Mouse (Mus musculus) CH12.LX (cell line): ENCODE results near the gene Gm16223. TPM values are rescaled to one million over a fixed set of nuclear protein-coding genes. Genes with fewer than 3 reads are reported as not detected.

Experiments used
- DNase-seq: peaks from one replicate; pipeline ENCODE4 v3.0.0-alpha.2; 2013; ENCODE audit errors: extremely low read depth
- H3K27ac ChIP-seq: 2 replicates; pipeline ENCODE4 v1.5.1; 2012; ENCODE audit warnings: low read depth, mild to moderate bottlenecking, control low read depth, moderate library complexity; ENCODE audit not compliant: insufficient read depth
- H3K27me3 ChIP-seq: replicated peaks from 2 replicates; pipeline ENCODE3; 2012; ENCODE audit warnings: inconsistent platforms
- H3K36me3 ChIP-seq, 2 experiments: replicated peaks in 1 of 2; 2 replicates each; pipeline versions ENCODE3 to v1.6.1; 2012; ENCODE audit warnings: inconsistent platforms in 1 of 2, low read length in 1 of 2, mild to moderate bottlenecking in 1 of 2, mixed read lengths in 1 of 2, moderate library complexity in 1 of 2; ENCODE audit not compliant: control insufficient read depth in 1 of 2, insufficient read depth in 1 of 2
- H3K4me1 ChIP-seq, 2 experiments: 2 replicates each; pipeline ENCODE4 v1.6.1; 2012; ENCODE audit warnings: inconsistent platforms in 1 of 2, moderate library complexity in 1 of 2; ENCODE audit not compliant: insufficient read depth in 2 of 2, control insufficient read depth in 1 of 2
- H3K4me2 ChIP-seq: 2 replicates; pipeline ENCODE4 v1.6.1; 2012; ENCODE audit warnings: low read depth, mild to moderate bottlenecking, control low read depth; ENCODE audit not compliant: poor library complexity, insufficient read depth, severe bottlenecking
- H3K4me3 ChIP-seq, 3 experiments: fragments of 150-350 bp in 1 of 3; sonication (generic) in 1 of 3; replicated peaks in 1 of 3; 2 replicates each; pipeline versions ENCODE3 to v1.5.1; 2011 to 2012; ENCODE audit warnings: low read depth in 2 of 3, low read length in 2 of 3, mild to moderate bottlenecking in 2 of 3, moderate library complexity in 2 of 3, control low read depth in 1 of 3, improper control_type of control experiment in 1 of 3, inconsistent platforms in 1 of 3, mixed read lengths in 1 of 3; ENCODE audit not compliant: poor library complexity in 1 of 3
- H3K79me2 ChIP-seq: replicated peaks from 2 replicates; pipeline ENCODE4 v1.6.1; 2012; ENCODE audit warnings: mild to moderate bottlenecking, moderate library complexity; ENCODE audit not compliant: control insufficient read depth, poor library complexity, insufficient read depth, severe bottlenecking; ENCODE audit errors: extremely low read depth
- H3K9ac ChIP-seq: 2 replicates; pipeline ENCODE4 v1.6.1; 2012; ENCODE audit warnings: low read depth, mild to moderate bottlenecking, control low read depth, moderate library complexity; ENCODE audit not compliant: insufficient read depth
- H3K9me3 ChIP-seq: replicated peaks from 2 replicates; pipeline ENCODE3; 2012; ENCODE audit warnings: low read length, inconsistent platforms, mixed read lengths
- BHLHE40 ChIP-seq: IDR thresholded peaks from 2 replicates; pipeline ENCODE4 v1.6.1; 2011; ENCODE audit warnings: mild to moderate bottlenecking, low read depth, low read length, improper control_type of control experiment
- CHD2 ChIP-seq: IDR thresholded peaks from 2 replicates; pipeline ENCODE4 v1.6.1; 2011; ENCODE audit warnings: low read length, improper control_type of control experiment
- CTCF ChIP-seq, 2 experiments: IDR thresholded peaks in 1 of 2; conservative IDR thresholded peaks in 1 of 2; 2 replicates each; pipeline ENCODE4 v1.5.1; 2011 to 2012; ENCODE audit warnings: low read depth in 2 of 2, low read length in 2 of 2, improper control_type of control experiment in 1 of 2, inconsistent platforms in 1 of 2, mild to moderate bottlenecking in 1 of 2, moderate library complexity in 1 of 2
- E2F4 ChIP-seq: IDR thresholded peaks from 2 replicates; pipeline ENCODE4 v1.6.1; 2011; ENCODE audit warnings: low read depth, low read length, improper control_type of control experiment; ENCODE audit not compliant: insufficient replicate concordance
- ELF1 ChIP-seq: IDR thresholded peaks from 2 replicates; pipeline ENCODE4 v1.6.1; 2014; ENCODE audit warnings: low read depth, mild to moderate bottlenecking, inconsistent platforms, low read length, improper control_type of control experiment
- EP300 ChIP-seq: IDR thresholded peaks from 2 replicates; pipeline ENCODE4 v1.6.1; 2011; ENCODE audit warnings: low read length, improper control_type of control experiment
- ETS1 ChIP-seq: conservative IDR thresholded peaks from 2 replicates; pipeline ENCODE4 v1.6.1; 2012; ENCODE audit warnings: low read depth, mild to moderate bottlenecking, inconsistent platforms, low read length, improper control_type of control experiment, moderate library complexity
- IRF4 ChIP-seq: IDR thresholded peaks from 2 replicates; pipeline ENCODE4 v1.6.1; 2014; ENCODE audit warnings: low read depth, mild to moderate bottlenecking, inconsistent platforms, low read length, improper control_type of control experiment
- JUND ChIP-seq: conservative IDR thresholded peaks from 2 replicates; pipeline ENCODE4 v1.6.1; 2011; ENCODE audit warnings: low read depth, low read length, improper control_type of control experiment
- MAFK ChIP-seq: IDR thresholded peaks from 2 replicates; pipeline ENCODE4 v1.6.1; 2011; ENCODE audit warnings: low read length, improper control_type of control experiment; ENCODE audit not compliant: insufficient replicate concordance
- MYC ChIP-seq: IDR thresholded peaks from 2 replicates; pipeline ENCODE4 v1.6.1; 2011; ENCODE audit warnings: low read depth, mild to moderate bottlenecking, improper control_type of control experiment, low read length
- RAD21 ChIP-seq: IDR thresholded peaks from 2 replicates; pipeline ENCODE4 v1.6.1; 2011; ENCODE audit warnings: low read depth, mild to moderate bottlenecking, low read length, improper control_type of control experiment, moderate library complexity
- RCOR1 ChIP-seq: conservative IDR thresholded peaks from 2 replicates; pipeline ENCODE4 v1.6.1; 2012; ENCODE audit warnings: low read depth, mild to moderate bottlenecking, inconsistent platforms, low read length, improper control_type of control experiment
- SIN3A ChIP-seq: IDR thresholded peaks from 2 replicates; pipeline ENCODE4 v1.6.1; 2012; ENCODE audit warnings: low read length, improper control_type of control experiment, inconsistent platforms
- USF1 ChIP-seq: IDR thresholded peaks from 2 replicates; pipeline ENCODE4 v1.6.1; 2014; ENCODE audit warnings: low read depth, mild to moderate bottlenecking, inconsistent platforms, low read length, improper control_type of control experiment
- USF2 ChIP-seq: conservative IDR thresholded peaks from 2 replicates; pipeline ENCODE4 v1.6.1; 2011; ENCODE audit warnings: low read depth, low read length, improper control_type of control experiment
- ZC3H11A ChIP-seq: IDR thresholded peaks from 2 replicates; pipeline ENCODE4 v1.6.1; 2012; ENCODE audit warnings: low read depth, mild to moderate bottlenecking, inconsistent platforms, low read length, improper control_type of control experiment
- ZKSCAN1 ChIP-seq: IDR thresholded peaks from 2 replicates; pipeline ENCODE4 v1.6.1; 2012; ENCODE audit warnings: low read depth, inconsistent platforms, low read length, improper control_type of control experiment, borderline replicate concordance
- ZNF384 ChIP-seq: IDR thresholded peaks from 2 replicates; pipeline ENCODE4 v1.6.1; 2012; ENCODE audit warnings: low read depth, low read length, improper control_type of control experiment, inconsistent platforms
- dilution Hi-C: fragments of 300-500 bp; cut with MboI; formaldehyde crosslinking; loops from 2 replicates; pipeline ENCODE4 v1.14.3; 2020; ENCODE audit warnings: low sequenced_read_pairs; ENCODE audit not compliant: extremely low pct_unique_long_range_greater_than_20kb, extremely low pct_ligation_motif_present
- in situ Hi-C: fragments of 300-500 bp; cut with MboI; formaldehyde crosslinking; loops from 3 replicates; pipeline ENCODE4 v1.14.3; 2019; ENCODE audit warnings: low sequenced_read_pairs, low pct_ligation_motif_present, low pct_unique_long_range_greater_than_20kb, mixed read lengths
- polyA plus RNA-seq: library from polyadenylated mRNA; unstranded; fragments of >175 nt; gene quantifications from 2 replicates; pipeline ENCODE4 v1.2.1, GENCODE M21; 2012; ENCODE audit warnings: low read depth; ENCODE audit not compliant: insufficient read length
- total RNA-seq, 2 experiments: library from RNA; depleted of rRNA; stranded (reverse); fragments of 300-350 nt in 1 of 2; fragments of >200 nt in 1 of 2; gene quantifications; 2 replicates each; pipeline ENCODE4 v1.2.3; 2012 to 2014

Gene Gm16223
- total and polyA plus RNA-seq, 3 experiments = not detected

DNA sequence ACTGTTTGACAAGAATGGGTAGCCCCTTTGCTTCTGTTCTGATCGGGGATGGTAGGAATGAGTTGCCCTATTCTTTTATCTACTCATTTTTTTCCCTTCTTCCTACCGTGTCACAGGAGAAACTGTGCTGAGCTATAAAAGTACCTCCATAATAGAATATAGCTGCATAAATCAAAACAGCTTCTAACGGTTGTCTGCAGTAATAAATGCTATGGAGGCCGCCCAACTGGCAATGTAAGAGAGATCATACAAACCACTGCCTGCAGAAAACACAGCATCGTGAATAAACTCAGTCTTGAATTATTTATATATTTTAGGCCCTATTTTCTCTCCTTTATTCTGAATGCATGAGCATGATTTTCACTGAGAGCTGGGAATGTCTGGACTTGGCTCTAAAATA, 101.0 kb downstream of the Gm16223 start:
- no peaks in the 10 kb centered on the region for H3K9me3 ChIP-seq
- no peak for DNase-seq
- in situ Hi-C loops (no loop called here), dilution Hi-C loops (no loop called here)
- H3K27me3 ChIP-seq = no peaks in the 10 kb centered on the region
- no peaks in the 10 kb centered on the region for H3K4me1 ChIP-seq
- H3K27ac ChIP-seq = no peak overlapping the region
- H3K4me3 ChIP-seq = no peak overlapping the region
- H3K4me2 ChIP-seq = no peak overlapping the region
- no peak overlapping the region for H3K9ac ChIP-seq
- H3K79me2 ChIP-seq = no peaks in the 10 kb centered on the region
- H3K36me3 ChIP-seq = no peaks in the 10 kb centered on the region
- TF ChIP-seq ETS1 = no peak
- TF ChIP-seq IRF4 = no peak
- TF ChIP-seq SIN3A = no peak
- TF ChIP-seq EP300 = no peak
- TF ChIP-seq JUND = no peak
- TF ChIP-seq MAFK = no peak
- TF ChIP-seq USF2 = no peak
- no peak for TF ChIP-seq ELF1
- no peak for TF ChIP-seq MYC
- no peak for TF ChIP-seq BHLHE40
- TF ChIP-seq CTCF (conservative IDR thresholded peaks at IDR 0.05 in 1 of 2, IDR thresholded peaks at IDR 0.05 in 1 of 2; ENCODE audit: low read depth in 2 of 2, low read length in 2 of 2) = no peak
- no peak for TF ChIP-seq E2F4
- TF ChIP-seq ZKSCAN1 = no peak
- no peak for TF ChIP-seq USF1
- no peak for TF ChIP-seq RCOR1
- no peak for TF ChIP-seq ZC3H11A

DNA sequence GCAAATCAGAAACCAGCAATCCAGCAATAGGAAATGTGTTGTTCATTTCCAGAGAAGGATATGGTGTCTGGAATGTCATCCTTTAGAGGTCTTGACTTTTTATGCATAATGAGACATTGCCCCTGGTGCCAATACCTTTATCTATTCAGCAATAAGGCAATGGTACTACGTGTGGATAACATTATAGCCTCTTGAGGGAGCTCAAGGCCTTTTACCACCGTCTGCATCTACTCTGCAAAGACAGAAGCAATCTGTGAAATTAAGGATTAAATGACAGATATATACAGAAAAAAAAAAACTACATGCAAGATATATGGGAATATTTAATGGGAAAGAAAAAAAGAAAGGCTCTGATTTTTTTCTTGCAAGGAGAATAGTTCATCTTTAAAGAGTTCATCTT, 106.3 kb downstream of the Gm16223 start:
- Histone ChIP-seq H3K9ac (no peak overlapping the region), H3K27me3 (no peaks in the 10 kb centered on the region), H3K79me2 (no peaks in the 10 kb centered on the region), H3K4me2 (no peak overlapping the region), H3K4me1 (no peaks in the 10 kb centered on the region), H3K9me3 (no peaks in the 10 kb centered on the region), H3K4me3 (no peak overlapping the region), H3K27ac (no peak overlapping the region), H3K36me3 (no peaks in the 10 kb centered on the region)
- DNase-seq = no peak
- in situ Hi-C loops (no loop called here), dilution Hi-C loops (no loop called here)
- TF ChIP-seq ETS1 (no peak), E2F4 (no peak), ZNF384 (no peak), EP300 (no peak), RAD21 (peak; percentile 16), CHD2 (no peak)
